Mouse (Mus musculus): Measurements from ENCODE around the gene Ap3b1.

Ap3b1 gene

DNA sequence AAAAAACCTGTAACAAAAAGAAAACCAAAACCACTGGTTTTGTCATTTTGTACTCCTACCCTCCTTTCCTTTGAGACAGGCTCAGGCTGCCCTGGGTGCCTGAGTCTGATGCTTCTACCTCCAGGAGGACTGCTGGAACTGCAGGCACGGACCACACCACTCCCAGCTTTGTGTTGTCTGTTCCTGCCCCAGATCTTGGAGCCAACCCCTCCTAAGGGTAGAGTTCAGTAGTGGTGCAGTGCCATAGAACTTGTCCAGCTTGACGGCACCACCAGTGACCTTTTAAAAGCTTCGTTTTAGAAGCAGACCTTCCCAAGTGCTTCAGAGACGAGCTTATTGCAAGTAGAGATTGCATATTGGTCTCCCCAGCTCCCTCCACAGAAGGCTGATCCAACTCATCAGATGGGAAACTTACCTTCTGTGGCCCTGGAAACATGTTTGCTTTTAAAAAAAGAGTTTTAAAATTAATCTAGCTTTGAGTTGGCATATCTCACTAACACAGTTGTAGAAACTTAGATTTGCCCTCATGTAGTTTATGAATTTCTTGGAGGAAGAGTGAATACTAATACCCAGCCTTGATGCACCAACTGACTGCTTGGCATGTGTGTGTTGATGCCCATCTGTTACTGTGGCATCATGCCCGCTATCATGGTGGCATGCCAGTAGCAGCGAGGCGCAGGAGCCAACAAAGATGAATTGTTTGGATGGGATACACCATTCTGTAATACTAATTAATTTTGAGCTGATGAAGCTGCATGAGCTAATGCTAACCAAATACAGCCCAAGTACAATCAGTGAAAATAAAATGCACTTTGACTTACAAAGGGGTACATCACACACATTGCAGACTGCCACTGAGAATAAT lies 17.0 kb downstream of the Ap3b1 start:
- no peak for DNase-seq (ENCODE audit: low read depth, low spot score)

GRCm38 (mm10) chr13:94379006-94379405 lies 20.2 kb downstream of the Ap3b1 start:
- DNase-seq (ENCODE audit: low read depth, low spot score): peak; percentile 15

DNA sequence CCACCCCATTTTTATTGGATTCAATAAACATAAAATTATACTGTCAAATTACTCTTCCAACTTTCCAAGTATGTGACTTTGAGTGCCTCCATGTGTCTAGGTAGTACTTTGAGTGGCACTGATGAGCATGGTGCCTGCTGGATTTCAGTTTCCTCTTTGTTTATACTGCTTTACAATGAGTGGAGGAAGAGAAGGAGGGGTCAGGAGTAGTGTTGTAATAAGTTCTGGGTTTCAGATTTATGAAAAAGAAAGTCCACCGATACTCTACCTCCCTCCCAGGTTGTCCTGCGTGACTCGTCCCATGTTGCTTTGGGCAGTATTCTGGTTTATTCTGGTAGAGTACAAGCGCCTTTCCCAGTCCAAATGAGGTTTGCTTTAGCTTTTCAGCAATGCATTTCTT lies 22.7 kb downstream of the Ap3b1 start:
- DNase-seq (ENCODE audit: low read depth, low spot score): no peak

DNA sequence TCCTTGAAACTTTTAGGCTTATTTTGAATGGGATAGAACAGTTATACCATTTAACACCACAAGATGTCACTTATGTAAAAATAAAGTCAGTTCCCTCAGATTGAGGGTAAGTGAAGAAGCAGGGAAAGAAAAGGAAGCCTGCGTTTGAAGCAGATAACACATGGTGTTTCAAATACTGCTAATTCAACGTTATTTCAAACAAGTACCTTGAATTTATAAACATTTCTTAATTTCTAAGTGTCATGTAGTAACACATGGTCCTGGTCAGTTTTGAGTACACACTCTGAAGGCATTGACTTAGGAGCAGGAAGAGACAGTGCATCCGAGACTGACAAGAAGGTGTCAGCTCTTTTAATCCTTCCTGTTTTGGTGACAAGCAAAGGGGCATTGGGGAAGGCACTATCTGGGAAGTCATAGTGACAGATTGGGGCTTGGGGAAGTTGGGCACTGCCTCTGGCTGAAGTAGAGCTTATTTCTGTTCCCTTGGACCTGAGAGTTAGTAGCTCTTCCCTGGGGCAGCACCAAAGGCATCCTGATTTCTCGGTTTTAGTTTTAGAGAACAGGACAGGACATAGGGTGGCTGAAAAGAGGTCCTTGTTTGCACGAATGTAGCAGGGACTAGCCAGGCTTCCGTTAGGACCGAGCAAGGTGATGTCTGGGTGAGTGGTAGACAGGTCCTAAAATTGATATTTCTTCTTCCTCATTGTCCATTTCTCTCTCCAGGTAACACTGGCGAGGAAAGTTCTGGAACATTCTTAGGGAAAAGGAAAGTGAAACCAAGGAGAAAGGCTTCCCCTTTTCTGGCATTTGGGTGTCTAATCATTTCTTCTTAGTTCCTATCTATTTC lies 23.3 kb downstream of the Ap3b1 start:
- DNase-seq (ENCODE audit: low read depth, low spot score): peak; percentile 27

DNA sequence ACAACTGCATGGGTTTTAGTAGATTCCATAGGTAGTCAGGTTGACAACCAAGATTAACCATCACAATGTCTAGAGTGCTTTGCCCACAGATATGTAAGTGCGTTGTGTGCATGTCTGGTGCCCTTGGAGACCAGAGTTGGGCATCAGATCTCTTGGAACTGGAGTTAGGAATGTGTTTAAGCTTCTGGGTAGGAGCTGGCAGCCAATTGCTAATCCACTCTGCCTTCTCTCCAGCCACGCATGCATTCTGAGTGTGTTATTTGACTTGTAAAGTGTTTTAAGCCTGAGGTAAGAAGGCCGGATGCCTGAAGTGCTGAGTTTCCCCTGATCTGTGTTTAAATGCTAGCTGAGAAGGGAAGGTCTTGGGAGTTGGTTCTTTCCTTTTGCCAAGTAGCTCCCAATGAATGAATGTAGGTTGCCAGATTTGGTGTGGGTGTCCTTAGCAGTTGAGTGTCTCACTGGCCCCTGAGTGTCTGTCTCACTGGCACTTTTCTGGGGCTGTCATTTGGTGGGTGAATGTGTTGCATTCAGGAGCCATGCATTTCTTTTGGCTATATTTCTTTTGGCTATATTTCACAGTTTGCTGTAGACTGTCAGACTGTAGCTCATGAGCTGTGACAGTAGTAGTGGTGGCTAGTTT lies 26.3 kb downstream of the Ap3b1 start:
- no peak for DNase-seq (ENCODE audit: low read depth, low spot score)

- no peak for DNase-seq (ENCODE audit: low read depth, low spot score)
These were observed 29.8 kb downstream of the Ap3b1 start for GRCm38 (mm10) chr13:94388566-94388965.

GRCm38 (mm10) chr13:94389541-94389940 lies 30.8 kb downstream of the Ap3b1 start:
- no peak for DNase-seq (ENCODE audit: low read depth, low spot score)

DNA sequence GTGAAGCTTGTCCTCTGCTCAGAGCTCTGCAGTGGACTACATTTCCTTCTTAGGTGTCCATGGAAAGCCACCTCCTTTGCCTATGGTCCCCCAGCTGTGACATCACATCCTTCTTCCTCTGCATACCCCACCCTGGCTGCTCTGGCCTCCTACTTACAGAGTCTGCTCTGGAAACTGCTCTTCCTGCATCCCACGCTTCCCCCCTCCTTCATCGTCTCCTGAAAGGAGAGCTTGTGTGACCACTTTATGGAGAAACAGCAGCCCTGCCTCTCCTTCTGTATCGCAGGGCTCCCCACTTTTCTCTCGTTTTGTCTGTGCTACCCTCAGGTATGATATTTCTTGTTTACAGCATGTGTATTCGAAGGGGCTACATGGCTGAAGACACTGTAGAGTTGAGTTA lies 33.5 kb downstream of the Ap3b1 start:
- no peak for DNase-seq (ENCODE audit: low read depth, low spot score)

GRCm38 (mm10) chr13:94394486-94394885 lies 35.7 kb downstream of the Ap3b1 start:
- no peak for DNase-seq (ENCODE audit: low read depth, low spot score)

- DNase-seq (ENCODE audit: low read depth, low spot score): no peak
These were observed 37.0 kb downstream of the Ap3b1 start for GRCm38 (mm10) chr13:94395763-94396162.

- no peak for DNase-seq (ENCODE audit: low read depth, low spot score)
These were observed 37.7 kb downstream of the Ap3b1 start for GRCm38 (mm10) chr13:94396392-94396920.

DNA sequence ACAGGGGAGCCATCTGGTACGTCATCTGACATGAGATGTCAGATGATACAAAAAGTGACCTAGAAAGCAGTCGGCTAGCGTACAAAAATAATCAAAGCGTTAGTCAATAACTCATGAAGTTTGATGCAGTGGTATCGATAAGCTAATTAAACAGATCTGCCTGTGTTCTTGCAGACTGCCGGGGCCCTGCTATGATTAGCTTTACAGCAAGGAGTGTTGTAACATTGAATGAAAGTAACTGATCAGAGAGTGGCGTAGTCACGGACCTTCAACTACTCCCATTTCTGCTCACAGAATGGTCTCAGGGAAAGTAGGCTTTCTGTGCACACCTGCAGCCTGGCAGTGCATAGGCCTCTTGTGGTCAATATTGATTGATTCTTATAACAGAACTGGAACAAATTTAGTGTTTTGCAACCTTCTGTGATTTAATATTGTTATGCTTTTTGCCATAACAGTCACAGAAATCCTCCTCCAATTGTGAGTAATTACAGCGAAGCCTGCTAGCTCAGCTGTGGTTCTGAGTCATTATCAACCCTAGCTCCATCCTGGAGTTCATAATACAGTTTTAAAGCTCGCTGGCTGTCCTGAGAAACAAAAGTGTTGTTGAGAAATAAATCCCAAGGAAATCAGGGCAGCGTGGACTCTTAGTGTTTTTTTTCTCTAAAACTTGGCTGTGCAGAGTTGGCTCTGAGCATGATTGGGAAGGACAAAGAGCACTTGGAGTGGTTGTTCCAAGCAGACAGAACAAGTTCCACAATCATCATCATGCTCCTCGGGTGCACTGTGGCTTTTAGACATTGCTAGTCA lies 40.0 kb downstream of the Ap3b1 start:
- DNase-seq (ENCODE audit: low read depth, low spot score): no peak

DNA sequence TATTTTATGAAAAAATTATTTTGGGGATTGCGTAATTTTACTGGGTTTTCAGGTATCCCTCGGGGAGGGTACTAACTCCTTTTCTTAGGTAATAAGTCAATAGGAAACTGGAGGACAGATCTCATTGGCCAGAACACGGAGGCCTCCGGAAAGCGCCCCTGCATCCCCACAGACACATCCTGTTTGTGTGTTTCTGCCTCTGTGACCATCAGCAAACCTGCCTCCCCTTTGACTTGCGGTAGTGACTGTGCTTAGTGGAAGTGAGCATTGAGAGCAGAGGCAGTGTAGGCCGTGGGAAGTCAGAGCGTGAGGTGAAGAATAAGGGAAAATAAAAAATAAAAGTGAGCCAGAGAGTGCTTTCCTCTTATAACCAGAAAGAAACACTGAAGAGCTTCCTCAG lies 41.7 kb downstream of the Ap3b1 start:
- no peak for DNase-seq (ENCODE audit: low read depth, low spot score)

- DNase-seq (ENCODE audit: low read depth, low spot score): no peak
These were observed 64.8 kb downstream of the Ap3b1 start for GRCm38 (mm10) chr13:94423600-94423999.

- DNase-seq (ENCODE audit: low read depth, low spot score): peak; percentile 26
These were observed 70.8 kb downstream of the Ap3b1 start for GRCm38 (mm10) chr13:94429567-94429966.

DNA sequence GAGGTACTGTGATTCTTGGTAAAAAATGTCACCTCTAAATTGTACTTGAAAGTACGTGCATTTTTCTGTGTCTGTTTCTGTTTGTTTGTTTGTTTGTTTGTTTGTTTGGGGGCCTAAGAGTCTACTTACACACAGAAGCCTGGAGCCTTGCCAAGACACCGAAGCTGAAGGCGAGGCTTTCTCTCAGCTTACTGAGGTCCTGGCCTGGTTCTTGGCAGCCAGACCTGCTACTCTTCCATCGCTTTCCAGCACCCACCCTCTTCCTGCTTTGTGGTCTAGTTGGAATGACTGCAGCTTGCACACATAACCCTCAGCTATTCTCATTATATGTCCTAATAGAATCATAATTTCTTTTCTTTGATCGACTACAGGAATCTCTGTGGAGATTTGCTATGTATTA lies 80.6 kb downstream of the Ap3b1 start:
- no peak for DNase-seq (ENCODE audit: low read depth, low spot score)

DNA sequence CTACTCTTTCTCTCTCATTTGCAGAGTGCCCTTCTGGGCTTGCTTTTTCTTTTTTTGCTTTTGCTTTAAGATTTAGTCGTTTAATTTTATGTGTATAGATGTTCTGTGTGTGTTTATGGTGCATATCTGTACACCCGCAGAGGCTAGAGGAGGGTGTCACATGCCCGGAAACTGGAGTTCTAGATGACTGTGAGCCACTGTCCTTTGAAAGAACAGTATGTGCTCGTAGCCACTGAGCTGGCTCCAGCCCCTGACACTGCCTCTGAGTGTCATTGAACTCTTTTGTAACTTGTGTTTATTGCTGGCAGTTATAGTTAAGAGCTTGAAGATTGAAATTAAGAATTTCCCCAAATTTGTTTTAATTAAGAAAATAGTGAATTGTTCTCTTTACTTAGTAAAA lies 82.4 kb downstream of the Ap3b1 start:
- DNase-seq (ENCODE audit: low read depth, low spot score): no peak

DNA sequence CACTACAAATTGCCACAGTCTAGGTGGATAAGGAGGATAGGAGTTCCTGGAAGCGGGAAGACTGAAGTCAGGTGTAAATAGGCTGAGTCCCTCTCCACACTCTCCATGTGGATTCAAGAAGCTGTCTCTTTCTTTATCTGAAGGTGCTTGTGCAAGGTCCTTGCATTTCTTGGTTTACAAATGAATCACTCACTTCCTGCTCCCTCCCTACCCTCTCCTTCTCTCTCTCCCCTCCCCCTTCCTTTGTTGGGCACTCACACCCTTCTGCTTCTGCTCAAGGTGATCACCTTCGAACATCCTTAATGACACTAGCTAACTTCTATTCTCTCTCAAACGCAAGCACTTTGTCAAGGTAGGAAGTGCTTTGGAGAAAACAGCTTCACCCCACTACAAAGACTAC lies 84.7 kb downstream of the Ap3b1 start:
- DNase-seq (ENCODE audit: low read depth, low spot score): no peak

DNA sequence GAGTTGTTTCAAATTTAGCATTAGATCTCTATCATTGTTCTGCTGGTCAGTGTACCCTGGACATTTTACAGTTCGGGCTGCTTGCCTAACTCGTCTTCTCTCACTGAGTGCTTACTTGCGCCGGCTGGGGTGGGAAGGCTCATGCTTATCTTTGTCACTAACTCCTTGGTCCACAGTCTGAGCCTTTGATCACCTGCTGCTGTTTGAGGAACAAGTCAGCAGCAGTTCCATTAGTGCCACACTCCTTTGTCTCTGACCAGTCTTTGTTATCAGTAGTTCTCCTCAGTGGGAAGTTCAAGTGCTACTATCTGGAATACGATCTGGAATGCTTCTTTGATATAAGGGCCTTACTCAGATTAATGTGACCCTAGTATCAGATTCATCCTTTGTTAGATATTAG lies 86.3 kb downstream of the Ap3b1 start:
- DNase-seq (ENCODE audit: low read depth, low spot score): no peak

GRCm38 (mm10) chr13:94447003-94447402 lies 88.2 kb downstream of the Ap3b1 start:
- DNase-seq (ENCODE audit: low read depth, low spot score): no peak

DNA sequence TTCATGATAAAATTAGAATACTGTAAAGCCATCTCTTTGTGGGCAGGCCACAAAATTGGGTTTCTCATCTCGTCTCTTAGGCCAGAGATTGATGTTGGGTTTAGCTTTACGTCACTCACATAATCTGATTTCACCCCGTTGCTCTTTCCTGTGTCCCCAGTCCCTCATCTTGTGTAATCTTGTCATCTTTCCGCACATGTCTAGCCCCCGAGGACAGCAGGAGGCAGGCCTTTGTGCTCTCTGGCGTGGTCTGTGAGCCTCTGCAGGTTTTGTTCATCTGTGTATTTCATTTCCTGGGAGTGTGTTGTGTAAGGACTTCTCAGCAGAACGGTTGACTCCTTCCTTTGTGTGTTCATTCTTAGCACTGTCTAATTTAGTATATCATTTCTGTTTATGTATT lies 90.8 kb downstream of the Ap3b1 start:
- DNase-seq (ENCODE audit: low read depth, low spot score): no peak
